In genomic region chr11:98974871-98975719, GRCm38 (mm10) we compare ENCODE assay signal across 10 mouse cellular contexts. TPM values are rescaled to one million over a fixed set of nuclear protein-coding genes. Genes with fewer than 3 reads are reported as not detected.
DNase-seq lines count a peak whose midpoint lies in the region; ATAC-seq and TF ChIP-seq lines count a peak whose summit lies in the region.
"Had no signal": no experiment of that assay in that cellular context is flagged by ENCODE, and none has a peak within 500 bp of the region (broad histone marks: within the 10 kb centered on the region; RNA-seq: fewer than 3 reads in every experiment).

No protein-coding gene starts in this region.

- no peak for ATAC-seq in intestine, embryonic 14.5 days (replicated peaks; ENCODE audit: low FRiP score, low TSS enrichment, low read depth)
- no peak for ATAC-seq in intestine, embryonic 16.5 days
- ATAC-seq in frontal cortex, adult (ENCODE audit: low TSS enrichment): peak; percentile 76
- ATAC-seq in midbrain, embryonic 13.5 days: peak; percentile 14; the same call in 1 of the 2 replicates

- H3K4me3 ChIP-seq in intestine, embryonic 14.5 days (ENCODE audit: low read depth, low read length): no peak overlapping the region
- no peak overlapping the region for H3K4me3 ChIP-seq in intestine, embryonic 16.5 days (ENCODE audit: low read length)
- H3K4me3 ChIP-seq in ES-Bruce4 (ENCODE audit: low read depth, low read length): no peak overlapping the region
- H3K4me3 ChIP-seq in left cerebral cortex, adult 2 months: no peak overlapping the region
- H3K4me3 ChIP-seq in midbrain, embryonic 13.5 days (replicated peaks): no peak overlapping the region
- H3K4me3 ChIP-seq in testis, adult 2 months (ENCODE audit: control insufficient read depth, low read depth, low read length): no peak overlapping the region
- H3K4me3 ChIP-seq: embryonic facial prominence, embryonic 12.5 days had no signal

- peak; percentile 84 for DNase-seq in intestine, embryonic 14.5 days (ENCODE audit: low spot score)
- peak; percentile 83 to 87 for DNase-seq in cerebellum, adult 18-20 months
- DNase-seq in left cerebral cortex, adult 2 months (ENCODE audit: extremely low spot score in 1 of 2, low spot score in 2 of 2): peak; percentile 78 to 84

- peaks cover 52% of the 10 kb centered on the region for H3K36me3 ChIP-seq in intestine, embryonic 14.5 days (ENCODE audit: control insufficient read depth, insufficient read depth, low read length)
- peaks cover 31% of the 10 kb centered on the region for H3K36me3 ChIP-seq in intestine, embryonic 16.5 days (ENCODE audit: control insufficient read depth, insufficient read depth, low read length)
- peaks cover 35% of the 10 kb centered on the region for H3K36me3 ChIP-seq in ES-Bruce4 (ENCODE audit: control insufficient read depth, insufficient read depth, low read length, poor library complexity, severe bottlenecking)
- peaks cover 14% of the 10 kb centered on the region for H3K36me3 ChIP-seq in midbrain, embryonic 13.5 days
- no peaks in the 10 kb centered on the region for H3K36me3 ChIP-seq in testis, adult 2 months (ENCODE audit: control insufficient read depth, insufficient read depth, low read length)

- no peaks in the 10 kb centered on the region for H3K27me3 ChIP-seq in intestine, embryonic 14.5 days (replicated peaks; ENCODE audit: control insufficient read depth, insufficient read depth, low read length)
- H3K27me3 ChIP-seq in intestine, embryonic 16.5 days (replicated peaks; ENCODE audit: control insufficient read depth, insufficient read depth, low read length): no peaks in the 10 kb centered on the region
- H3K27me3 ChIP-seq in ES-Bruce4 (ENCODE audit: control insufficient read depth, insufficient read depth, low read length, poor library complexity, severe bottlenecking): no peaks in the 10 kb centered on the region
- peaks cover under 1% of the 10 kb centered on the region; the same call in 1 of the 2 replicates for H3K27me3 ChIP-seq in midbrain, embryonic 13.5 days
- H3K27me3 ChIP-seq in testis, adult 2 months (ENCODE audit: control insufficient read depth, insufficient read depth, low read length): no peaks in the 10 kb centered on the region
- H3K27me3 ChIP-seq: embryonic facial prominence, embryonic 12.5 days had no signal

- H3K4me1 ChIP-seq in intestine, embryonic 14.5 days (replicated peaks; ENCODE audit: control insufficient read depth, insufficient read depth, low read length): peaks cover 16% of the 10 kb centered on the region
- peaks cover 16% of the 10 kb centered on the region for H3K4me1 ChIP-seq in intestine, embryonic 16.5 days (ENCODE audit: control insufficient read depth, insufficient read depth, low read length)
- peaks cover 4% of the 10 kb centered on the region for H3K4me1 ChIP-seq in ES-Bruce4 (ENCODE audit: control insufficient read depth, insufficient read depth, low read length)
- H3K4me1 ChIP-seq in midbrain, embryonic 13.5 days (replicated peaks): peaks cover 27% of the 10 kb centered on the region
- H3K4me1 ChIP-seq in testis, adult 2 months (ENCODE audit: control insufficient read depth, insufficient read depth, low read length): peaks cover 11% of the 10 kb centered on the region

- no peak overlapping the region for H3K4me2 ChIP-seq in intestine, embryonic 14.5 days (ENCODE audit: low read length)
- H3K4me2 ChIP-seq in intestine, embryonic 16.5 days (ENCODE audit: low read depth, low read length): no peak overlapping the region
- H3K4me2 ChIP-seq in midbrain, embryonic 13.5 days (replicated peaks): no peak overlapping the region
- H3K4me2 ChIP-seq: embryonic facial prominence, embryonic 12.5 days had no signal

- no peak overlapping the region for H3K9ac ChIP-seq in intestine, embryonic 14.5 days (ENCODE audit: low read length)
- no peak overlapping the region for H3K9ac ChIP-seq in intestine, embryonic 16.5 days (ENCODE audit: low read depth, low read length)
- H3K9ac ChIP-seq in ES-Bruce4 (ENCODE audit: low read depth, poor library complexity, severe bottlenecking): no peak overlapping the region
- H3K9ac ChIP-seq in midbrain, embryonic 13.5 days (replicated peaks): no peak overlapping the region
- H3K9ac ChIP-seq: embryonic facial prominence, embryonic 12.5 days had no signal

- no peak overlapping the region for H3K27ac ChIP-seq in intestine, embryonic 14.5 days (ENCODE audit: low read depth)
- H3K27ac ChIP-seq in intestine, embryonic 16.5 days (ENCODE audit: low read length): no peak overlapping the region
- H3K27ac ChIP-seq in ES-Bruce4 (ENCODE audit: insufficient read depth, low read length): no peak overlapping the region
- no peak overlapping the region for H3K27ac ChIP-seq in left cerebral cortex, adult 2 months
- H3K27ac ChIP-seq in midbrain, embryonic 13.5 days: no peak overlapping the region
- no peak overlapping the region for H3K27ac ChIP-seq in testis, adult 2 months (ENCODE audit: control insufficient read depth, insufficient read depth, low read depth, low read length)
- H3K27ac ChIP-seq: embryonic facial prominence, embryonic 12.5 days; macrophage had no signal

- no peak for TF ChIP-seq POLR2A in ES-Bruce4 (IDR thresholded peaks at IDR 0.05; ENCODE audit: insufficient read depth, low read length)
- no peak for TF ChIP-seq POLR2A in testis, adult 2 months (IDR thresholded peaks at IDR 0.05; ENCODE audit: control insufficient read depth, low read depth, low read length)

- H3K9me3 ChIP-seq in intestine, embryonic 14.5 days (ENCODE audit: control insufficient read depth, low read length): 0 out of 2 replicates have a peak, but pooled peaks cover 5% of the 10 kb centered on the region
- H3K9me3 ChIP-seq in intestine, embryonic 16.5 days (ENCODE audit: control insufficient read depth, low read length): no peaks in the 10 kb centered on the region
- H3K9me3 ChIP-seq in ES-Bruce4 (replicated peaks; ENCODE audit: control insufficient read depth, insufficient read depth, low read length, poor library complexity, severe bottlenecking): no peaks in the 10 kb centered on the region
- H3K9me3 ChIP-seq in midbrain, embryonic 13.5 days: no peaks in the 10 kb centered on the region
- H3K9me3 ChIP-seq: embryonic facial prominence, embryonic 12.5 days had no signal

- WGBS in intestine, embryonic 14.5 days: 52% methylated on average over 5 of the region's 5 CpGs
- WGBS in intestine, embryonic 16.5 days: 54% methylated on average over 5 of the region's 5 CpGs
- 49% methylated on average over 5 of the region's 5 CpGs for WGBS in midbrain, embryonic 13.5 days

- intact Hi-C loops in left cerebral cortex, adult 2 months (cut with DNase I): loop anchor here (2.0 to 10.0 kb wide), 3 partner anchors 176 to 1340 kb away; partner anchors contain the start of gene Eif1

- TF ChIP-seq CTCF in ES-Bruce4 (IDR thresholded peaks at IDR 0.05; ENCODE audit: low read depth, low read length): peak; percentile 80
- TF ChIP-seq CTCF in left cerebral cortex, adult 2 months (IDR thresholded peaks at IDR 0.05): peak; percentile 82
- TF ChIP-seq CTCF in testis, adult 2 months (IDR thresholded peaks at IDR 0.05; ENCODE audit: control insufficient read depth, insufficient read depth, insufficient replicate concordance, low read depth, low read length): peak; percentile 56; the same call in 1 of the 2 replicates

- TF ChIP-seq EP300 in ES-Bruce4 (IDR thresholded peaks at IDR 0.05; ENCODE audit: insufficient read depth, low read depth, low read length): no peak

RNA-seq across cellular contexts. Expression of gene Gjd3, which starts 7.7 kb away (rescaled TPM):
- polyA plus RNA-seq in intestine, embryonic 14.5 days (2014; fragmentation: Nextera tagmentation; extraction: Ambion mirVana): 0.22 TPM in 1 of 2 replicates, not detected in the other
- 0.17 TPM in 1 of 2 replicates, not detected in the other for polyA plus RNA-seq in intestine, embryonic 16.5 days (2015; fragmentation: Nextera tagmentation; extraction: Ambion mirVana)
- polyA plus RNA-seq in ES-Bruce4 (2011; ENCODE audit: insufficient read depth, insufficient read length, low read depth, missing spikeins): not detected in 2 replicates
- 1 to 10 TPM; 1.4 to 3.2 TPM for total RNA-seq in left cerebral cortex, adult 2 months (2021)
- polyA plus RNA-seq in midbrain, embryonic 13.5 days (2015; fragmentation: Nextera tagmentation; extraction: Ambion mirVana): 0.58 and 0.99 TPM in 2 replicates
- 13.6 and 23.8 TPM in 2 replicates for polyA plus RNA-seq in testis, adult 2 months (2012; rRNA removed)
- polyA plus RNA-seq: macrophage had no signal

RNA-seq across cellular contexts. Expression of gene Rara, which starts 47.5 kb away (rescaled TPM):
- 42.4 and 43.6 TPM in 2 replicates for polyA plus RNA-seq in intestine, embryonic 14.5 days (2014; fragmentation: Nextera tagmentation; extraction: Ambion mirVana)
- 28.2 and 31.2 TPM in 2 replicates for polyA plus RNA-seq in intestine, embryonic 16.5 days (2015; fragmentation: Nextera tagmentation; extraction: Ambion mirVana)
- polyA plus RNA-seq in ES-Bruce4 (2011; ENCODE audit: insufficient read depth, insufficient read length, low read depth, missing spikeins): 23.7 and 26.3 TPM in 2 replicates
- total RNA-seq in left cerebral cortex, adult 2 months (2021): 10 to 100 TPM; 14.0 to 18.7 TPM
- polyA plus RNA-seq in midbrain, embryonic 13.5 days (2015; fragmentation: Nextera tagmentation; extraction: Ambion mirVana): 7.5 and 9.1 TPM in 2 replicates
- 18.7 and 20.1 TPM in 2 replicates for polyA plus RNA-seq in testis, adult 2 months (2012; rRNA removed)

RNA-seq across cellular contexts. Expression of gene Top2a, which starts 48.9 kb away (rescaled TPM):
- 248 and 272 TPM in 2 replicates for polyA plus RNA-seq in intestine, embryonic 14.5 days (2014; fragmentation: Nextera tagmentation; extraction: Ambion mirVana)
- 132 and 149 TPM in 2 replicates for polyA plus RNA-seq in intestine, embryonic 16.5 days (2015; fragmentation: Nextera tagmentation; extraction: Ambion mirVana)
- 631 and 674 TPM in 2 replicates for polyA plus RNA-seq in ES-Bruce4 (2011; ENCODE audit: insufficient read depth, insufficient read length, low read depth, missing spikeins)
- total RNA-seq in left cerebral cortex, adult 2 months (2021): 1 to 10 TPM in 1 of 2 experiments, under 1 TPM in 1; 0.66 to 1.0 TPM
- polyA plus RNA-seq in midbrain, embryonic 13.5 days (2015; fragmentation: Nextera tagmentation; extraction: Ambion mirVana): 118 and 125 TPM in 2 replicates
- polyA plus RNA-seq in testis, adult 2 months (2012; rRNA removed): 19.4 and 20.4 TPM in 2 replicates

Comparison
In these comparisons a context has a peak if more than half of its experiments do, and no peak if none do; other contexts are left out.
1. ATAC-seq: peak in frontal cortex, adult (single experiment) and midbrain, embryonic 13.5 days (single experiment); none in intestine, embryonic 14.5 days (single experiment) and intestine, embryonic 16.5 days (single experiment).
2. Peak in every context shown above with its lines, with median percentiles within 50 percentile points of each other: DNase-seq and CTCF ChIP-seq.